Mouse (Mus musculus) lung, adult 18-20 months (tissue): ENCODE results near the gene Zbtb24.

ENCODE experiments used
- DNase-seq, 2 experiments: peaks; one replicate each; pipeline ENCODE4 v3.0.0; 2022; ENCODE audit warnings: mixed read lengths in 2 of 2

Gene Zbtb24

DNA sequence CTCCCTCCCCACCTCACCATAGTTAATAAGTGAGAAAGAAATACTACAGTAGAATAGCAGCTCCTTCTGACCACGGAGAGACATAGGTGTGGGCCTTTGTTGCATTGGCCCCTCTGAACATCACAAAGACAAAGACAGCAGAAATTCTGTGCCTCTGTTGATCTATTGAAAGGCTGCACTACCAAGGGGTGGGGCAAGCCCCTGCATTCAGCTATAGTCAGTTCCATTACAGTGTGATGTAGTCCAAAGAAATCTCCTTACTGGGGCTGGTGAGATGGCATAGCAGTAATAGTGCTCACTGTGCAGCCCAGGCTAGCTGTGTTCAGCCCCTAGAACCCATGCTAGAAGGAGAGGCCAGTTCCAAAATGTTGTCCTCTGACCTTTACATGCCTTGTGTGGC, 54.8 kb downstream of the Zbtb24 start:
- no peak for DNase-seq

DNA sequence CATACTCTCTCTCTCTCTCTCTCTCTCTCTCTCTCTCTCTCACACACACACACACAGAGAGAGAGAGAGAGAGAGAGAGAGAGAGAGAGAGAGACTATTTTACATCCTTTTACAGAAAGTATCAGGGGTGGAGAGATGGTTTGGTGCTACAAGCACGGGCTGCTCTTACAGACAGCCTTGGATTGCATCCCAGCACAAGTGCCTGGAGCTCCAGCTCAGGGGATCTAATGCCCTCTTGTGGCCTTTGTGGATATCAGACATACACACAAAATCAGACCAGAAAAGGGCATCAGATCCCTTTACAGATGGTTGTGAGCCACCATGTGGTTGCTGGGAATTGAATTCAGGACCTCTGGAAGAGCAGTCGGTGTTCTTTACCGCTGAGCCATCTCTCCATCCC, 55.3 kb downstream of the Zbtb24 start:
- peak; percentile 54 to 74 for DNase-seq

DNA sequence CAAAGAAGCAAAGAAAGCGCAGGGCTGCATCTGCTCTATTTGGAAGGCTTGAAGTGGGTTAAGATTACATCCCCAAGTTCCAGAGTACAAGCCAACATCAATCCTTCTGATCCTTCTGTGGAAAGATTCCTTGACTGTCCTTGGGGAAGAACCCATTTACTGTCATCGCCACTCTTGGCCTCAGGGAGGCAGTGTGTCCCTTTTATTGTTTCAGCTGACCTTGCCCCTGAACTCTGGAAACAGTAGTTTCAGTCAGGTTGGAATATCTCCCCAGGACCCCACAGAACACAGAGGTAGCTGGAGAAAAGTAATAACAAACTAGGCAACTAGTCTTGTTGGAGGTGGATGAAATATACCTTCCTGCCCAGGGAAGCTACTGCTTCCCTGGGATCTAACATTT, 59.0 kb downstream of the Zbtb24 start:
- DNase-seq: no peak

GRCm38 (mm10) chr10:41514301-41514700, 64.1 kb downstream of the Zbtb24 start:
- no peak for DNase-seq

GRCm38 (mm10) chr10:41514921-41515320, 64.7 kb downstream of the Zbtb24 start:
- no peak for DNase-seq
